Mouse (Mus musculus): ENCODE data around the gene Prr29.
"Not testable (repeated sequence)": the region's sequence is repeated elsewhere in the genome, so short reads cannot be mapped to it uniquely, and the experiment has no call there.

- TF ChIP-seq CTCF (IDR thresholded peaks at IDR 0.05; ENCODE audit: control insufficient read depth, insufficient read depth, insufficient read length); USF1 (IDR thresholded peaks at IDR 0.05; ENCODE audit: low read depth); MYOD1 (IDR thresholded peaks at IDR 0.05; ENCODE audit: control insufficient read depth, insufficient read length, low read depth): not testable (repeated sequence)
Observed at GRCm38 (mm10) chr11:106394055-106394454, 28.8 kb downstream of the Prr29 start.
